Mouse (Mus musculus) hindbrain, embryonic 11.5 days (tissue): ENCODE data around the gene Ext2. TPM values are rescaled to one million over a fixed set of nuclear protein-coding genes. Genes with fewer than 3 reads are reported as not detected.
A peak's percentile ranks its signal among the peaks of the same experiment; 100 is the strongest.

ENCODE experiments used
- ATAC-seq: fragments of 200-750 bp; cut with Nextera tagmentation; 2 replicates; pipeline ENCODE4 v1.8.0; 2017; ENCODE audit warnings: mild to moderate bottlenecking, moderate TSS enrichment, moderate library complexity; ENCODE audit not compliant: low FRiP score
- DNase-seq: peaks from one replicate; pipeline ENCODE4 v3.0.0-alpha.2; 2015; ENCODE audit warnings: low spot score
- H3K27ac ChIP-seq: fragments of 300-500 bp; sonication (generic); 2 replicates; pipeline ENCODE4 v1.5.1; 2014; ENCODE audit warnings: mild to moderate bottlenecking, low read depth, low read length
- H3K27me3 ChIP-seq: fragments of 300-500 bp; sonication (generic); 2 replicates; pipeline ENCODE4 v1.6.1; 2014; ENCODE audit warnings: mild to moderate bottlenecking, low read length, moderate library complexity, mixed read lengths; ENCODE audit not compliant: control insufficient read depth, insufficient read depth
- H3K36me3 ChIP-seq: fragments of 300-500 bp; sonication (generic); 2 replicates; pipeline ENCODE4 v1.6.1; 2014; ENCODE audit warnings: mild to moderate bottlenecking, low read length, moderate library complexity, mixed read lengths; ENCODE audit not compliant: control insufficient read depth, insufficient read depth
- H3K4me1 ChIP-seq: fragments of 300-500 bp; sonication (generic); replicated peaks from 2 replicates; pipeline ENCODE4 v1.6.1; 2014; ENCODE audit warnings: low read length, mixed read lengths; ENCODE audit not compliant: control insufficient read depth, insufficient read depth
- H3K4me2 ChIP-seq: fragments of 300-500 bp; sonication (generic); replicated peaks from 2 replicates; pipeline ENCODE4 v1.6.1; 2014; ENCODE audit warnings: mild to moderate bottlenecking, low read depth, low read length
- H3K4me3 ChIP-seq: fragments of 300-500 bp; sonication (generic); 2 replicates; pipeline ENCODE4 v1.5.1; 2014; ENCODE audit warnings: low read depth, low read length
- H3K9ac ChIP-seq: fragments of 300-500 bp; sonication (generic); 2 replicates; pipeline ENCODE4 v1.6.1; 2014; ENCODE audit warnings: low read depth, low read length
- H3K9me3 ChIP-seq: fragments of 300-500 bp; sonication (generic); 2 replicates; pipeline ENCODE4 v1.6.1; 2016; ENCODE audit warnings: low read length; ENCODE audit not compliant: control insufficient read depth
- WGBS: fragments of 180-500 bp; shearing (Covaris S2); extraction: QIAGEN DNeasy Blood & Tissue Kit; methylation state at CpG from one replicate; pipeline ENCODE4 v1.1.7; 2014; 5-methylcytosine and 5-hydroxymethylcytosine counted together
- polyA plus RNA-seq: library from polyadenylated mRNA; unstranded; fragments of >200 nt; fragmentation: Nextera tagmentation; extraction: Ambion mirVana; gene quantifications from 2 replicates; pipeline ENCODE4 v1.2.1, GENCODE M21; 2014

Gene Ext2
- polyA plus RNA-seq, 1 experiment from 2014 or later, result 54.4 TPM

DNA sequence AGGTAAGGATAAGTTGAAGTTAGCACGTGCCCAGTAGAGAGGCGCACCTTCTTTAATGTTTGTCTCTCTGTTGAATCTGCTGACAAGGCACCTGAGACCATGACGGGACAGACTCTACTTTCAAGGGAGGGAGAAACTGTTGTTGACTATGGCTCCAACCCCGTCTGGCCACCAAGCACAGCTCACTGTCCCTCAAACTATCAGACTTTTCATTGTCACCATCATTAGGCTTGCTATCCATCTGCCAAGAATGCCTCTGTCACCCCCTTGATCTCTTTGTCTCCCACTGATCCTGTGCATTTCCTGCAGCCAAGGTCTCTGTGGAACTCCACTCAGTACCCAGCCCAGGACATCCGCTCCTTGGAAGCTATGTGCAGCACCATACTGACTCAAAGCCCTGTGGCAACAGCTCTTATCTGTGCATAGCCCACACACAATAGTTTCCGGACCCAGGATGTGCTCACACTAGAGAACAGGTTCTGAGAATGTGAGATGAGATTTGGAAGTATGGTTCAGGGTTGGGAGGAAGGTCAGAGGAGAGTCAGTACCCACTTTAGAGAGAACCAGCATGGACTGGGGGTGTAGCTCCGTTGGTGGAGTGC lies 139.7 kb downstream of the Ext2 start:
- Histone ChIP-seq H3K27ac (no peak overlapping the region), H3K9ac (no peak overlapping the region), H3K36me3 (no peaks in the 10 kb centered on the region), H3K4me1 (no peaks in the 10 kb centered on the region), H3K9me3 (no peaks in the 10 kb centered on the region), H3K27me3 (no peaks in the 10 kb centered on the region), H3K4me3 (no peak overlapping the region), H3K4me2 (no peak overlapping the region)
- ATAC-seq (no peak), DNase-seq (no peak)
- WGBS, result 93% methylated on average over 7 of the region's 7 CpGs

DNA sequence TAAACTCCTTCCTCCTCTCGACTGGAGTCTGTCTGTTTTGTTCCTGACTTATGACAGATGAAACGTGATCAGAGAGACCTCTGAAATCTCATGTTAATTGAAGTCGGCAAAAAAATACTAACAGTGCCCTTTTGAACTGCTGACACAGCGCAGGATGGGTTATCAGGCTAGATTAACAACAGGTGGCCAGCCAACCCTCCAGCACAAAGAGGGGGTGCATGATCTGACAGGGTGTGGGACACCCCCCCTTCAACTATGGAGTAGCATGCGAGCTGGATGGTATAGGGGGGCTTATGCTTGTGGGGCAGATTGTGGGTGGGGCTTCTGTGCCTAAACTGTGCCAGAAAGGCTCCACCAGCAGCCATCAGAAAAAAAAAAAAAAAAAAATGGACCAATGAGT lies 141.0 kb downstream of the Ext2 start:
- no peak for ATAC-seq
- H3K4me1 ChIP-seq, result no peaks in the 10 kb centered on the region

DNA sequence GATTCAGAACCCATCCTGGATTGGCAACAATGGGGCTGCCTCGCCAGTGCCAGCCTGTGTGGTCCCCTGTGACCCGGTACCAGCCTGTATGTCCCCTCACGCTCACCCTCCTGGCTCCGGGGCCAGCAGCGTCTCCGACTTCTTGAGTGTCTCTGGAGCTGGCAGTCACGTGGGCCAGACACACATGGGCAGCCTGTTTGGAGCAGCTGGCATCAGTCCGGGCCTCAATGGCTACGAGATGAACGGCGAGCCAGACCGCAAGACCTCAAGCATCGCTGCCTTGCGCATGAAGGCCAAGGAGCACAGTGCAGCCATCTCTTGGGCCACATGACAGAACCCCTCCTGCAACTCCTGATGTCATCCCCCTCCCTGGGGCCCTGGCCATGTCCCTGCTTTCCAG lies 145.1 kb downstream of the Ext2 start:
- Histone ChIP-seq H3K4me3 (no peak overlapping the region), H3K4me1 (no peaks in the 10 kb centered on the region), H3K4me2 (no peak overlapping the region), H3K9ac (no peak overlapping the region), H3K27me3 (no peaks in the 10 kb centered on the region), H3K9me3 (no peaks in the 10 kb centered on the region), H3K36me3 (no peaks in the 10 kb centered on the region), H3K27ac (no peak overlapping the region)
- no peak for DNase-seq
- no peak for ATAC-seq
- 92% methylated on average over 14 of the region's 14 CpGs for WGBS

More for the DNA sequence above, 141.0 kb downstream of the Ext2 start:
- Histone ChIP-seq H3K27ac (no peak overlapping the region), H3K4me2 (no peak overlapping the region), H3K36me3 (no peaks in the 10 kb centered on the region), H3K9ac (no peak overlapping the region), H3K9me3 (no peaks in the 10 kb centered on the region), H3K4me3 (no peak overlapping the region), H3K27me3 (no peaks in the 10 kb centered on the region)
- no peak for DNase-seq
- WGBS, result 60% methylated on average over 5 of the region's 5 CpGs

DNA sequence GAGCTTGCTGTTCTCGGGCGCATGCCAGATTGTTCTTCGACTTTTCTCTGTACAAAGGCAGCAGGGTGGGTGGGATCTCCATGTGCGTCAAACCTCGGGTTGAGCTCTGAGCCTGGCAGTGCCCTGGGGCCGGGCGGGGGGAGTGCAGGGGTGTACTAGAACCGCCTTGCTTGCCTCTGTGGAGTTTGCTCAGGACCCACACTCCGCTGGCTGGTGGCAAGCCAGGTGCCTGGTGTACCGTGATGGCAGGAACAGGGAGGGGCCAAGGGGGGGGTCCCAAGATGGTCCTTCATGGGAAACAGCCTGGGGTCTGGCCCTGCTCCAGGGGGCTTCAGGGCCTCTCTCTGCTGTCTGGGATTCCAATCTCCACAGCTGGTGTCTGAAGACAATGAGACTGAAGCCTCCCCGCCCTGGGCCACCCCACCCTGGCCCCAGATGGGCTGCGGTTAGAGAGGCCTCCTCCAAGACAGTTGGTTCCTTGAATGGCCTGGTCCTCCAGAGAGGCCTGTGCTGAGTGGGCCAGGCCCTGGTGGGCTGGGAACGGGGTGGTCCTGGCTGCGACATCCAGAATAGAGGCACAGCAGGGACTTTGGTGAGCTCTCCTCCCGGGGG lies 150.7 kb downstream of the Ext2 start:
- peak; percentile 25; the same call in 1 of the 2 replicates for ATAC-seq
- no peak for DNase-seq
- Histone ChIP-seq H3K9me3 (no peaks in the 10 kb centered on the region), H3K4me1 (no peaks in the 10 kb centered on the region), H3K27me3 (no peaks in the 10 kb centered on the region), H3K4me2 (no peak overlapping the region), H3K4me3 (no peak overlapping the region), H3K27ac (no peak overlapping the region), H3K36me3 (no peaks in the 10 kb centered on the region), H3K9ac (no peak overlapping the region)
- whole genome bisulfite sequencing, result 64% methylated on average over 15 of the region's 15 CpGs

DNA sequence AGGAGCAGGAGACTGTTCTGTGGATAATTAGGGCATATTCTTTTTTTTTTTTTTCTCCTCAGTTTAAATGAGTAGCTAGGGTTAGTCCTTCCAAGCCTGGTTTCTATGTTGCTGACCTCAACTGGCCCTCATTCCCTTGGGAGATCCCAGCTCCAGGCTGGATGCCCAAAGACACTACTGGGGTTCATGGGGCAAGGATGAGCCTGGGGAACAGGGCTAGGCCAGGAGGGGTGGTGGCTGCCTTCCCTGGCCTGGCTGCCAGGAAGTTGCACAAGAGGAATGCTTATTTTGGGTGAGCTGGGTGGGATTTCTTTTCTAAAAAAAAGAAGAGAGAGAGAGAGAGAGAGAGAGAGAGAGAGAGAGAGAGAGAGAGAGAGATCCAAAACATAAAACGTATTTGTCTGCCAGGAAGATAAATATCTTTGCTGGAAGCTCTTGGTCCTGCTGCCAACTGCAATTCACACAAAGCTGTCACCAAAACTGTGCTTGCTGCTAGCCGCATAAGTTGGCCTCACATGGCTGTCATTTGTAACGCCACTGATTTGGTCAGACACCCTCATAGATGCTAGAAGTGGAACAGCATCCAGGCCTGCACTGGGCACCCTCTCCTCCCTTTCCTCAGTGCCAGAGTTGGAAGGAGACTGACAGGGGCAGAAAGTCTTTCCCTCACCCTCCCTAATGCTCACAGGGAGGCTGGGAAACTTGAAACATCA lies 156.1 kb downstream of the Ext2 start:
- Histone ChIP-seq H3K9me3 (no peaks in the 10 kb centered on the region), H3K4me1 (peaks cover 6% of the 10 kb centered on the region), H3K9ac (no peak overlapping the region), H3K36me3 (no peaks in the 10 kb centered on the region), H3K4me3 (no peak overlapping the region), H3K27ac (no peak overlapping the region), H3K27me3 (0 out of 2 replicates have a peak, but pooled peaks cover 2% of the 10 kb centered on the region), H3K4me2 (no peak overlapping the region)
- ATAC-seq (no peak), DNase-seq (no peak)
- WGBS, result 63% methylated on average over 3 of the region's 3 CpGs

DNA sequence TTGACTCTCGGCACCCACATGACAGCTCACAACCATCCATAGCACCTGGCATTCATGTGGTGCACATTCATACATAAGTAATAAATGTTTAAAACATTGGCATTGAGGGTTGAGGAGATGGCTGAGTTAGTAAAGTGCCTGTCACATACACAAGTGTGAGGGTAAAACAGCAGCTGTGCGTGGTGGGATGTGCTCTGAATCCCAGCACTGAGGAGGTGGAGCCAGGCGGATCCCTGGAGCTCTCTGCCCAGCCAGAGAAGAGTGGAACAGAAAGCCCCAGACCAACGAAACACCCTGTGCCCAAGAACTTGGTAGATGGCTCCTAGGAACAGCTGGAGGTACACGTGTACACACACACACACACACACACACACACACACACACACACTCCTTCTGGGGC lies 156.9 kb downstream of the Ext2 start:
- Histone ChIP-seq H3K9ac (no peak overlapping the region), H3K4me3 (no peak overlapping the region), H3K4me2 (no peak overlapping the region), H3K27ac (no peak overlapping the region), H3K27me3 (0 out of 2 replicates have a peak, but pooled peaks cover 2% of the 10 kb centered on the region), H3K36me3 (no peaks in the 10 kb centered on the region), H3K4me1 (peaks cover 6% of the 10 kb centered on the region), H3K9me3 (no peaks in the 10 kb centered on the region)
- WGBS, result 83% methylated on average over 5 of the region's 5 CpGs
- no peak for DNase-seq
- no peak for ATAC-seq

DNA sequence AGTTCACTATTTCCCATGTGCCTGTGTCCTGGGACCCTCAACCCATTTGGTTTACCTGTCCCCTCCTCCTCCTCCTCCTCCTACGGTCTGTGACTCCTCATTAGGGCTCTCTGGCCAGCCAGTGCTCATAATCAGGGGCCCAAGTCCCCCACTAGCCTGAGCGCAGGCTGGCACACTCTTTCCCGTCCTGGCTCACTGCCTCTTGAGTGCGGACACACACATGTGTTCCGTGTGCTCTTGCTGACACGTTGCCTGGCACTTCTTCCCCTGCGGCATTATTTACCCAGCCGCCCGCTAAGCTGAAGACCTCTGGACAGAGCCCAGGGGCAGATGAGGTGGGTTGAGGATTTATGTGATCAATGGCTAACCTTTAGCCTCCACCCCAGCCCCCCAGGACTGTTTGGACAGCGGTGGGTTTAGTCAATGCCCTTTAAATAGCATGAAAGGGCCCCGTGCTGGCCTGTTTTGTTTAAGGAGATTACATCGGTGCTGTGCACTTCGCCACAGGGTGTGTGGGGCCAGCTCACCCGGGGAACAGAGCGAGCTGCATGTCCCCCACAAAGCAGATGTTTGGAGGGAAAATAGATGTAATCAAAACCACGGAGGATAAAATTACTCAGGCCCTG lies 160.0 kb downstream of the Ext2 start:
- H3K27me3 ChIP-seq, result 0 out of 2 replicates have a peak, but pooled peaks cover 2% of the 10 kb centered on the region
- no peaks in the 10 kb centered on the region for H3K36me3 ChIP-seq
- no peak overlapping the region for H3K27ac ChIP-seq
- H3K9ac ChIP-seq, result no peak overlapping the region
- ATAC-seq (no peak), DNase-seq (no peak)
- no peaks in the 10 kb centered on the region for H3K9me3 ChIP-seq
- H3K4me3 ChIP-seq, result no peak overlapping the region
- WGBS, result 12% methylated on average over 16 of the region's 16 CpGs
- H3K4me2 ChIP-seq, result no peak overlapping the region
- peaks cover 6% of the 10 kb centered on the region for H3K4me1 ChIP-seq

DNA sequence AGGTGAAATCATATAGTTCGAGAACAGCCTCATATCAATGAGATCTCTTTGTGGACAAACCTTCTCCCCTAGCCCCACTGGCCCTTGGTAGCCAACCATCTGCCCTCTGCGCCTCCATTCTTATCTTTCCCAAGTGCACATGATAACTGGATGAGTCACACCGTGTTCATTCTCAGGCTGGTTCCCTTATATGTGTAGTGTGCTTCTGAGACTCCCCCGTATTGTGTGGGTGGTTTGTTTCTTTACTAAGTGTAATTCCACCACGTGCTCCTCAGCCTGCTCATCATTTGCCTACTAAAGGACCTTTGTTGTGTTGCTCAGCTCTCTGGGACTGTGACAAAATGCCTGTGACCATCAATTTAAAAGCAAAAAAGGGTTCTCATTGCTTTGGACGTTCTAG lies 161.3 kb downstream of the Ext2 start:
- H3K4me1 ChIP-seq, result peaks cover 6% of the 10 kb centered on the region
- no peak overlapping the region for H3K9ac ChIP-seq
- no peaks in the 10 kb centered on the region for H3K9me3 ChIP-seq
- no peak overlapping the region for H3K4me3 ChIP-seq
- DNase-seq (no peak), ATAC-seq (no peak)
- H3K4me2 ChIP-seq, result no peak overlapping the region
- WGBS, result 82% methylated on average over 6 of the region's 6 CpGs
- no peaks in the 10 kb centered on the region for H3K36me3 ChIP-seq
- H3K27ac ChIP-seq, result no peak overlapping the region
- 0 out of 2 replicates have a peak, but pooled peaks cover 2% of the 10 kb centered on the region for H3K27me3 ChIP-seq
